Mouse (Mus musculus) ZHBTc4 (cell line): ENCODE measurements around the gene Slc6a18.
A peak's percentile ranks its signal among the peaks of the same experiment; 100 is the strongest.
"Not testable (repeated sequence)": the region's sequence is repeated elsewhere in the genome, so short reads cannot be mapped to it uniquely, and the experiment has no call there.

ENCODE experiments used
- DNase-seq: peaks from one replicate; pipeline ENCODE4 v3.0.0-alpha.2; 2011; ENCODE audit warnings: low read depth, low spot score

The Slc6a18 gene

DNA sequence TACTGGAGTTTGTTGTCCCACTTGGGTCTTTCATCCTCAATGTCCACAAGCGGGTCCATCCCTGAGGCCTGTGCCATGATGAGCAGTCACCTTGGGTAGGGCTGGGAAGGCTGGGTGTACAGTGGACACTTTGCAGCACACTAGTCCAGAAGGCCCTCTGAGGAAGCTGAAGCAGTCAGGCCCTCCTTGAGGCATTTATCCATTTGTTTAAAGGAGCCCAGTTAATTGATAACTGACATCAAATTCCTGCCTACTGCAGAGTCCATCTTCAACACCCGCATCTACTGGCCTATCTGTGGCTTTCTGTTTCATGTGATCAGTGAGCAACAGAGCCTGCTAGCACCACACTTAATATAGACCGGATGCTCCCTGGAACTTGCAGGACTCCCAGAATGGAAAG is at the start of gene Slc6a18:
Slc6a18 (minus strand) TSS at position 171 of the 400 bp plus-strand sequence.
- no peak for DNase-seq

DNA sequence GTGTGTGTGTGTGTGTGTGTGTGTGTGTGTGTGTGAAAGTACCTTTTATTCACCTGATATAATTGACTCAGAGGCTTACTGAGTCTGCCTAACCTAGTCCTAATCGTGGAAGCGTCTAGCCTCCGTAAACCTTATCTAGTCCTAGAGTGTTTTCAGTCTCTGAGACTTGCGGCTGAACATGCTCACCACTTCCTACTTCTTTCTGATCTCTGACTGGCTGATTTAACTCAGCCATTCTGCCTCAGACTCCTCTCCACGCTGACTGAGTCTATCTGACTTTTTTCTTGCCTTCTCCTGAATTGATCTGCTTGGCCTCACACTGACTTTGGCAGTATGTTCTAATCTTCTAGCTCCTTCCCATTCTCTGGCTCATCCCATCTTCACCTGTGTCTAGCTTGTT is 47.5 kb upstream of the Slc6a18 start:
- DNase-seq = no peak

DNA sequence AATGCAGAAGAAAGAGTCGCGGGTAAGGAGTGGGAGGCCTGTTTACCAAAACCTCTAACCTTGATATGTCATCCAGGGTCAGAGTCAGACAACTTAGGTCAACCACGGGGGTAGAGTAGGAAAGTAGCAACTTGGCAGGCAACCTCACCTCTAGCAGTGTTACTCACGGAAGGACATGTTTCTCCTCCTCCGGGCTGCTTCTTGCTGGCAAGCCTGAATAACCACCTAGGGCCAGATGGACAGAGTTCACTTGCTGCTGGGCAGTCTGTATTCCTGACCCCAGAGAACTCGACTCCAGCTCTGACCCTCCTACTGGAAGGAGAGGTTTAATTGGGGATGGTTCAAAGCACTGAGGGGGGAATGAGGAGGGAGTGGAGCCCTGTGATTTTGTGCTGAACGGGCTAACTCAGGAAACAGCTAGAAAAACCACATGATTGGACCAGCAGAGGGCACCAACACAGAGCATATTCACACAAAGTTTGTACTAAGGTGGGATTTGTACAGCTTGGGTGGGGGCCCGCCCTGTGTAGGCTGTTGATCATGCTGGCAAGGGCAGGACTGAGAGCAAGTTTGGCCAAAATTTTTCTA is 45.4 kb upstream of the Slc6a18 start:
- DNase-seq = peak; percentile 79

DNA sequence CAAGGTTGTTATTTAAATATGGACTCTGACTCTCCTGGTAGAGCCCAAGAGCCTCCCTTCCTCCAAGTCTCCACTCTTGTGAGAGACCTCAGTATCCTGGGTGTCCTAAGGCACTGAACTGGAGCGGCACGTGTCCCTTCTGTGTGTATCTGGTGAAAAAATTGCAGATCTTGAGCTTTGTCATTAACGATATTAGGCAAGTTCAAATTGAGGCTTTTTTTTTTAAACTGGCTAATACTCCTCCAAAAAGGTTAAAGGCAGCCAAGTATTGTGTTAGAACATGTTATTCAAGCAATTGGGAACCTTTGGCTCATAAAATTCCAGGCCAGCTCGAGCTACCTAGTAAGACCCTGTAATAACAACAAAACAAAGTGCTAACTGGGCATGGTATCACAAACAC is 42.4 kb upstream of the Slc6a18 start:
- no peak for DNase-seq

DNA sequence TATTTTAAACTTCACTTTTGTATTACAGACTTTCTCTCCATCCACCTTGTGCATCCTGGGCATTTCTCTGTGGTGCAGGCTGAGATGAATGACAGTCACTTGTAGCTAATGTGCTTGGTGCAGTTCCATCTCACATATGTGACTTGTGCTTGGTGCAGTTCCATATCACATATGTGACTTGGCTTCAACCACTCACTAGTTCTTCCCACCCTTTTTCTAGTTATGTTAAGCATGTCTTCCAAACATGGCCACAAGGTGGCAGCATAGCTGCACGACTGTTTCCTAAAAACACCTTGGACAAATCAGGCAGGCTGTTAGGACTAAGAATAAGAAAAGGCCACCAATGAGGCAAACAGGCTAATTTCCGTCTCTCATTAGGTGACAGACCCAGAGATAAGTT is 40.4 kb upstream of the Slc6a18 start:
- DNase-seq = peak; percentile 90

DNA sequence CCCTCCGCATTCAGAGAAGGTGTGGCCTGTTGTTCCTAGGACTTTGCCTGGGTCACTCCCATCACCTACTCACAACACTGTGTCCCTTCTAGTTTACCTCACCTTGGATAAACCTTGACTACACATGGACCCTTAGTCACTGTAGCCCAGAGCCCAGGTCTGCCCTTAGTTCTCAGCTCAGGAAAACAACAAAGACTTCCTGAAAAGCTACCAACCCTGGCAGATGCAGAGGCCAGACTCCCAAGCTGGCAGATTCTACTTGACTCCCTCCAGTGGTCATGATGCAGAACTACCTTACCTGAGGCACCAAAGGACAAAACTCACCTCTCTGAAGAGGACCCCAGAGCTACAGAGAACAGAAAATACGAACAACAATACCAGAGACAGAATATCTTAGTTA is 36.2 kb upstream of the Slc6a18 start:
- DNase-seq = peak; percentile 62

DNA sequence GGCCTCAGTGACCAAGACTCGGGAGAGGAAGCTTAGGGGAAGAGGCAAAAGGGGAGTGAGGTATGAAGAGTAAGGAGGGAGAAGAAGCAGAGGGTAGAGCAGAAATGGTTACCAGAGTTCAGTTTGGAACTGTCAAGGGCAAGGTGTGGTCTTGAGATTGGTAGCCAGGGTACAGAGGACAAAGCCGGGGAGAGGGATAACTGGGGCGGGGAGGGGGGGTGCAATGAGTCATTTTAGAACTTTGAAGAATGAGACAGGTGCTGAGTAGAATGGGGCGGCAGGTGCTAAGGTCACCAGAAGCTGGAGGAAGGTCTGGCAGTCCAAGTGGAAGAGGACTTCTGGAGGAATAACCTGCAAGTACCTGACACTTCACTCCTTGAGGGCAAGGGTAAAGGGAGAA is 35.4 kb upstream of the Slc6a18 start:
- no peak for DNase-seq

DNA sequence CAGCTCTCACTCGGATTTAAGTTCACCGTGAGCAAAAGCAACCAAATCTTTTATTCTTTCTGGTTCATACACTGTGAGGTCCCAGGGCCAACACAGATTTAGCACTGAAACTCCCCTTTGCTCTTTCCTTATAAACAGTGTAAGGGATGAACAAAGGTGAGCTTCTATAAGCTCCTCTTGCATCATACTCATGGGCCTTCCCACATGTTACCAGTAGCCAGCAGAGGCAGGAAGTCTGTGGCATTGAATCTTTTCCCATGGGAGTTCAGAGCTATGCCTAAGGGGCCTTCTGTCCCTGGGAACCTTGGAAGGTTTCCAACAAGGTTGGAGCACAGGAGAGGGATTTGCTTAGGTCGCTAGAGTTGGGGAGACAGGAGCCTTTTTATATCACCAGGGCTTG is 34.4 kb upstream of the Slc6a18 start:
- no peak for DNase-seq

DNA sequence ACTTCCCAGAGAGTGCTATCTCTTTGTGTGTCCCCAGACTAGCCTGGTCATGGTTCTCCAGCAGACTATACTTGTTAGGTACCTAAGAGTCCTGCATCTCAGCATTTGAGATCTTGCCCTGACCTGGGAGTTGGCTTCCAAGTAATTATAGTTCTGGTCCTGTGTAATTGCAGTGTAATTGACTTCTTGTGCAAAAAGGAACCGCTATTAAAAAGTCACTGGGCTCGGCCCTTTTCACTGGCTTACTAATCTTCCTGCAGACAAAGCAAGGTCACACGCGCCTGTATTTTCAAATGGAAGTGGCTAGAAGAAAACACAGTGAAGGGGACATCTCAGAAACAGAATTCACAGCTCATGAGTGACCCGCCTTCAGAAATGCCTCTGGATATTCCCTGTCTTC is 34.0 kb upstream of the Slc6a18 start:
- DNase-seq = no peak

DNA sequence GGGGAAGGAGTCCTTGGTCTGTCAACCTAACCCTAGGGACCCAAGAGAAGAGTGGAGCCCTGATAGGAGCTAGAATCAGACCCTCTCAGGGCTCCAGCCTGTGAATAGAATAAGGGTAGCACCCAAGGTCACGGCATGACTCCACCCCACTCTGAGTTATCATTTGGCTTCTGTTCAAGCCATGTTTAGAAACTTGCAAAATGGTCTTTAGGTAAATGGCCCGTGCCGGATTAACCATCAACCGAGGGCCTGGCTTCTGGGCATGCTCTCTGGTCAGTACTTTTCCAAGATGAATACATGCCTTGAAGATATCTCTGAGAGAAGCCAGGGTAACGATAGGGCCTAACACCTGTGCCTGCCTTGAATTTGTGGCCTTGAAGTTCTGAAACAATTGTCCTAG is 33.4 kb upstream of the Slc6a18 start:
- DNase-seq = no peak

DNA sequence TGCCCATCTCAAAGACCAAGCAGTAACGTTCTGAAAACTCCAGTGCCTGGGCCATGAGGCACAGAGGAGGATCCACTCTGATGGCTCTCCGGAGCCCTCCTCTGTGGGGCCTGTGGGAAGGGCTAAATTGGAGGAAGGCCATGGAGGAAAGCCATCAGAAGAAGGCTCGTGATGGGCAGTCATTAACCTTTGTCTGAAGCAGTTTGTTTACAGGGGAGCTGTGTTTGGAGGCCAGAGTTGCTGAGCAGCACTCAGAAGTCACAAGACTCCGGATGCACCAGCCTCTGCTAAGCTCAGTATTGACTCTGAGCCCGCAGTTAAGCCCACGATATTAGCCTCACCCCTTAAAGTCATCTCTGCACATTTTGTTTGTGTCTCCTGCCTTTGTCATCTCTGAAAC is 31.7 kb upstream of the Slc6a18 start:
- no peak for DNase-seq

DNA sequence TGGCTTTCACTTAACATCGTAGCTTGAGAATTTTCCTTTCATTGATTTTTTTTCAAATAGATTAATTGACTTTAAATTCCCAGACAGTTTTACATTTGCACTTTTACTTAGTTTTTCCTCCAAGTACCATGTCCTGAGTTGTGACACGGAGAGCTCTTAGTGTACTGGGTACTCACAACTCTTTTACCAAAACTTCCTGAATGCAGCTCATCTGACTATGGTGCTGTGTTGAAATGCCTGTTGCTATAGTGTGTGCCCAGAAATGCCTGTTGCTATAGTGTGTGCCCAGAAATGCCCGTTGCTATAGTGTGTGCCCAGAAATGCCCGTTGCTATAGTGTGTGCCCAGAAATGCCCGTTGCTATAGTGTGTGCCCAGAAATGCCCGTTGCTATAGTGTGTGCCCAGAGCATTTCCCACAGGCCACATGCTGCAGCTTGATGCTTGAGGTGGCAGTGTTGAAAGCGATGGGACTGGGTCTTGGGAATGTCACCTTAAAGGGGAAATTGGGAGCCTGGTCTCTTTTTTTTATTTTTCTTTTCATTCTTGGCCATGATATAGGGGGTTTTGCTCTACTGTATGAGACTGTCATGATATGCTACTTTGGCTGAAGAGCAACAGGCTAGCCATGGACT is 27.0 kb upstream of the Slc6a18 start, which contains the start of gene Slc6a19:
Slc6a19 (minus strand) TSS at position 172 of the 632 bp plus-strand sequence.
- no peak for DNase-seq

DNA sequence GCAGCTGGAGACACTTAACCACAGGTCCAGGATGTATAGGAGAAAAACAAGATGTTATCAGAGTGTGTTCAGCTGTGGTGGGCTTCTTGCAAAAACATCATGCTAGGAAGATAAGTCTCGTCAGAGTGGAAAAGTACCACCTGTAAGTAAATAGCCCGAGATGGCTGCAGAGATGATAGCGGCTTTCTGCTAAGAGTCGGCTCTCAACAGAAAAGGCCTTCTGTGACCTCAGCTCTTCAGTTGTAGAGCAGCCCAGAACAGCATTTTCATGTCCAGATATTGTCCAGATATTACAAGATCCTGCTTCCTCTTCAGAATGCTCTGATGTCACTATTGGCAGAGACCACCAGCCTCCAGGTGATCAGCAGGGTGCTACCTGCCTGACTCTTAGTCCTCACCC is 25.7 kb upstream of the Slc6a18 start:
- not testable (repeated sequence) for DNase-seq

DNA sequence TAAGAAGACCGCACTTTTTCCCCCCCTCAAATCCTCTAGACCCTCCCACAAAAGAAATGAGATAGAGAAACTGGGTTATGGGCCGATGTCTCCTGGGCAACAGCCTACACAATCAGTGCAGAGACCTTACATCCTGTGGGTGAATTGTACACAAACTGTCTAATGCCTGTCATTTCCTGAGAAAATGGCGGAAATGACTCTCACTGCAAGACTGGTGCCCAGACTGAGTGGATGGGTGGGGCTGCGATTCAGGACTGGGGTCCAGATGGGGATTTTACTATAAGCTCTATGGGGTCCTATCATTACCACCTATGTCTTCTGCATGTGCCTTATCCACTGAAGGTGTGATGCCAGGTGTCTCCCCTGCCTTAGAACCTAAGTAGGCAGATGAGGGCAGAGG is 25.0 kb upstream of the Slc6a18 start:
- DNase-seq = no peak

DNA sequence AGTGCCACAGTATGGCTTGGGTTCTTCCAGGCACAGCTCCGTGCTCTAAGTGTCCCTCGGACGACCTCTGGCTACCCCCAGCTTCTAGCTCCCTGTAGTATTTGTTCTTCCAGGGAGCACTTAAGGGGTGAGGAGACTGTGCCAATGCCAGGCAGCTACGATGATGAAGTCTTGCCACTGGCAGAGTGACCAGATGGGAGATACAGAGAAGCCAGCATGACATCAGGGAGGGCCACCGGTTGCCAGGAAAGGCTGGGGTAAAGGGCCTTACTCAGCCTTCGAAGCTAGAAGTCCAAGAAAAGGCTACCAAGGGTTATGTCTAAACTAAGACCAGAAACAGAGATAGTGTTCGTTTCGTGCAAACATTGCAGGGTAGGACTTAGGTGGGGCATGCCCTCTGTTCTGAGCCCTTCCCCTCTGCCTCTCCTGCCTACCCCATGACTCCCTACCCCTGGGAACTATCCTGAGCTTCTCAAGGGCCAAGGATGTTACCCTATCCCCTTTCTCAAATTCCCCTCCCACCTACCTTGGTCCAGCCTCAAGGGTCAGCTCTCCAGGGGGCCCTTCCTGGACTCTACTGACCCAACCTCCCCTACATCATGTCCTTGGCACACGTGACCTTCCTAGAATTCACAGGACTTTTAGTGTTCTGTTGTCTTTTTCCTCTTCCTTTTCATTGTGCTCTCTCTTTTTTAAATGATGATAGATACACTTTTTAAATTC is 23.5 kb upstream of the Slc6a18 start:
- DNase-seq = no peak

DNA sequence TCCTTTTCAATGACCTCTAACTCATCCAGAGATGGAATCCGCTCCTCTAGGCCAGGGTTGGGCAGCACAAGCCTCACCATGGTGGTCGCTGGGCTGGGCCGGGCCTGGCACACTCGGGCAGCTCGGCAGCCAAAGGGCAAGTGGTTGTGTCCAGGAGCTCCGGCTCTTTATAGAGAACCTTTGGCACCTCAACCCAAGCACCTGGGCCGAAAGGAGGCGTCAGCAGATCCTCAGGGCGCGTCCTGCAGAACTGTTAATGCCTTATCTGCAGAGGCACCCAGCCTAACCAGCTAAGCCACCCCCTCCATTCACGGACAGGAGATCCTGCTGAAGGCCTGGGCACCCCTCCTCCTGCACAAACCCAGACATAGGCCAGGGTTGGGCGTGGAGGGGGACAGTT is 22.7 kb upstream of the Slc6a18 start:
- DNase-seq = no peak

DNA sequence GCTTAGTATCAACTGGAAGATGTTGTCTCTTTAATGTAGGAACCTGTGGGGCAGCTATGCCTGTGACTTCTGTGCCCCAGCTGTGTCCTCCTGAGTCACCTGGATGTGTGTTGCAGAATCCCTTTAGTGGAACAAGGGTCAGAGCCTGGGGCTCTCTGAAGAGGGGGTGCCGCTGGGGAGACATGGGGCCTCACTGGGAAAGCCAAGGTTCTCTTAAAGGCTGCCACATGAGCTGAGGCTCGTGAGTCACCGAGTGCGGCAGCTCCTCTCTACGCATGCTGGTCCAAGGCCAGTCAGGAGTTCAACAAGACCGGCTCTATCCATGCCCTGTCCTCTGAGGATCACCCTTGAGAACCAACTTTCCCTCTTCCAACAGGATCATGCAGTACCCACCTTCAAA is 21.9 kb upstream of the Slc6a18 start:
- DNase-seq = no peak

DNA sequence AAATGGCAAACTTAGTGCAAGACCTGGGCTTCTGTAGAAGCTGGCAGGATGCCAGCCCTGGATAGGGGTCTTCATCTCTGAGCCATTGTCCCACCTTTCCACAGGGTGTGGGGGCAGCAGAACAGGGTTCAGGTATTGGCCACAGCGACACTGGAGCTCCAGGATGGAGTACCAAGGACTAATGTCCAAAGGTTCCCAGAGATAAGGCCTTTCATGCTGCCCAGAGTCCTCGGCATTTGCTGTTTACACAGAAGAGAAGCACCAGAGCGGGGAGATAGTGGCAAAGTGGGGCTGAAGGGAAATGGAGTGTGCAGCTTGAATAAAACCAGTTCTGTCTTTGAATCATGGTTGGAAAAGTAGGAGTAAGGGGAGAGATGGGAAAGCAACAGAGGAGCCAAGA is 18.7 kb upstream of the Slc6a18 start:
- DNase-seq = no peak

DNA sequence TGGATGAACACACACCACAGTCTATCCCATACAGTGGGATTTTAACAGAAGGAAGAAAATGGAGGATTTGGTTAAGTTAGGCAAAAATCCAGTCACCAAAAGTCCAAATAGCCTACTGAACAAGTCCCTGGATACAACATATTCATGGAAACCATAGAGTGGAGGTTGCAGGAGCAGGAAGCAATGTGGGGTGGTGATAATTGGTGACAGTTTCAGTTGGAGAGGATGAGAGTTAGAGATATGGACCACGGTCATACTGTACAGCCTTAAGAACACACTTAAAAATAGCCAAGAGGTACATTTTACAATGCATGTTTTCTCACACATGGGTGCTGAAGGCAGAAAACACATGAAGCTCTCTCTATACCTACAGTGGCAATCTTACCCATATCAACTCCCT is 17.1 kb upstream of the Slc6a18 start:
- no peak for DNase-seq

DNA sequence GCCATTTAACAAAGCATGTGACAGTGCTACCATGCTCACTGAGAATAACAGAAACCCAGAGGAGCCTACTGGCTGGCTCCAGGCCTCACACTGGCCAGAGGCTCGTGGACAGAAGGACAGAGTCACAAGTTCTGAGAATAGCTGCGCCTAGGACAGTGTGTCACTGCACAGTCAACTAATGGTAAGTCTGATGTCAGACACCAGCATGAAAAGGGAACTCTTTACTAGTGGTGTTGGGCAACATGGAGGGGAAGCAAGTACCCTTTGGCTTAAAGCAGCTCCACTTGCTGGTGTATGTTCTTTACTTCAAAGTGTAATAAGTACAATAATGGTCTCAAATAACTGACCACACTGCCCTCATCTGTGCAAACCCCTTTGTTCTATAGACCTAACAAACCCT is 15.5 kb upstream of the Slc6a18 start:
- no peak for DNase-seq

DNA sequence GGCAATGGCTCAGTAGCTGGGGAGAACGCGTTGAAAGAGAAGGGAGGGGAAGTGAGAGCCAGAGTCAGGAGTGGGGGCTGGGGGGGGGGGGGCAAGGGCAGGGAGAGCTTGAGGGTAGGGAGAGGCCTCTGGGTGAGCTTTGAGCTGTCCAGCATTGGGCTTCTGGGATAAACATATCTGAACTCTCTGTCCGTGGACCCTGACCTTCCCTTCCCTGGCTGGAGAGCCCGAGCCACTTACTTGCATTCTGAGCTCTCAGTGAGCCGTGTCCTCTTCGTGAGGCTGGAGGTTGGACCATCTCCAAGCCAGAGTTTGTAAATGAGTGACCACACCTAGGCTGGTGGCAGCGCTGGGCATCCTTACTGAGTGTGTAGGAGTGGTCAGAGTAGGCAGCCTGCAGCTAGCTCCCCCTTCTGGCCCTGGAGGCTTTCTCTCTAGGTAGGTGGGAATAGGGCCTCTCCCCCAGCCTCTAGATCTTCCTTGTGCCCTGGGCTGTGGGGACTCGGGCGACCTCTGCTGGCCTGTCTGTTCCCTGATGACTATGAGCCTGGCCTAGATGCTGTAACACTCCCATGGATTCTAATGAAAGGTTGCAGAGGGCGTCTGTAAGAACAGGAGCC is 14.5 kb upstream of the Slc6a18 start:
- peak; percentile 87 for DNase-seq

DNA sequence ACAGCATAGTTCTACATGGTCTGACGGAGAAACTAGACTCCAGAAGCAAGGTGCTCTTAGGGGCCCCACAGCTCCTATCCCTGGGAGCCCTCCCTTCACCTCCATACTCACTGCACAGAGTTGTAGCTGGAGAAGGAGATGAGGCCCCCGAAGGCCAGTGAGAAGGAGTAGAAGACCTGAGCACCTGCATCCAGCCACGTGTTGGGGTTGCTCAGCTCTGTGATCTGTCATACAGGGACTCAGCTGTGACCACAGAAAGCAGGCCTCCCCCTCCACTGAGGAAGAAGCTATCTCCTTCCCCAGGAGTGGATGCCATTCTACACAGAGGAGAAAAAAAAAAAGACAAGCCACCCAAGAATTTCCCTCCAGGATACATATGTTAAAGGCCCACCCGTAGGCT is 11.1 kb upstream of the Slc6a18 start:
- no peak for DNase-seq

DNA sequence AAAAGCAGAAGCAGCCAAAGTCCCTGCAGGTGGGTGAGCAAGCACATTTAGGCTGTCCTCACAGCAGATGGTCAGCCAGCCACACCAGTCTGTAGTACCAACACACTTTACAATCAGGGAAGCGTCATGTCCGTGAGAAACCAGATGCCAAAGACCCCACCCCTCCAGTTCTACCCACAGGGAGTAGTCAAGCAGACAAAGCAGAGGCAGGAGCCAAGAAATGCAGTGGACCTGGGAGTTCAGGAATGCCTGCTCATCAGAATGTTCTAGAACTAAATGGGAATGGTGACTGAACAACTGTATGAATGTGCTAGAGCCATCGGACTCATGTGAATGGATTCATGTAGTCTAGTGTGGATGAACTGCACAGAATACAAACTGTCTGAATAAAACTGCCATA is 9.8 kb upstream of the Slc6a18 start:
- DNase-seq = no peak
